Mouse (Mus musculus): ENCODE measurements around the gene Pyy. TPM values are rescaled to one million over a fixed set of nuclear protein-coding genes. Genes with fewer than 3 reads are reported as not detected.

Gene Pyy
- polyA plus RNA-seq (2015; fragmentation: Nextera tagmentation; extraction: Ambion mirVana) = not detected in 2 replicates

DNA sequence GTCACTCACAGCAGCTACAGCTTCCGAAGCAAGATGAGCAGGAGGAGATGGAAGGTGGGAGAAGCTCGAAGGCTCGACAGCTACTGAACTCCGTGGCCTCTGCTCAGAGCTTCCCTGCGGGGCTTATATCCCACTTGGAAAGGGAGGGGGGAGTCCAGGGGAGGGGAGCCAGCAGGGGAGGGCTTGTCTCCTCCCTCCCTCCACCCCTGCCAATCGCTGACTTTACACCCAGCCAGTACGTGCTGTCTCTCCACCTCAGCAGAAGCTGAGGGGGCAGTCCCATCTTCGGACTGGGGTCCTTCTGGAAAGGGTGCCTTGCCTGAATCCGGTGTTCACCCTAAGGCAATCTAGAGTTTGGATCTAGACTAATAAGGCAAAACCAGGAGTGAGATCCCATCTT is at the start of gene Pyy:
Gene Pyy, minus strand, starts transcription at position 101 of the 400 bp plus-strand sequence.

DNA sequence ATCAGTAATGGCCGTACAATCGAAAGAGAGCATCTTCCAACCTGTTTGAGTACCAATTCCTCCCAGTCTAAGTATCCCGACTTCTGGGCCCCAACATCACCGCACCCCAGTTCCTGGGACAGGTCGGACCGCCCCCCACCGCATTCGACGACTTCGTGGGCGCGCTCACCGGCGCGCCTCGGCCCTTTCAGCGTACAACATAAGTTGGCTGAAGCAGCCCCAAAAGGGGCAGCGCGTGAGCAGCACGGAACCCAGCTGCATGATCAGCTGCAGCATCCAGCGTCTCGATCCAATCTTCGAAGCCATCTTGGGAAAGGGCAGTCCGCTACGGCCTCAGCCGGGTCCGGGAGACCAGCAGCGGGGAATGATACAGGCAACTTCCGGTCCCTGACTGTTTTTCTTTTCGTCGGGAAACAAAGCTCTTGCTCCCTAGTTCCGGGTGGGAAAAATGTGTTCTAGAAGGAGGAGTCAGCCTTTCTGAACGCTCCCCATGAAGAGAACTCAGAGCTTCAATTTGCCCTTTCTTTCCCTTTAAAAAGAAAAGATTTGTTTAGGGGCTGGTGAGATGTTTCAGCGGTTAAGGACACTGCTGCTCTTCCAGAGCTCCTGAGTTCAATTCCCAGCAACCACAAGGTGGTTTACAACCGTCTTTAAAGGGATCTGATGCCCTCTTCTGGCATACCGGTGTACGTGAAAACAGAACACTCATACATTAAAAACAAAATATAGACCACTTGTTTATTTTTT is 48.6 kb upstream of the Pyy start, which contains the start of gene Tmem101:
Gene Tmem101, minus strand, starts transcription at position 366 of the 747 bp plus-strand sequence.

DNA sequence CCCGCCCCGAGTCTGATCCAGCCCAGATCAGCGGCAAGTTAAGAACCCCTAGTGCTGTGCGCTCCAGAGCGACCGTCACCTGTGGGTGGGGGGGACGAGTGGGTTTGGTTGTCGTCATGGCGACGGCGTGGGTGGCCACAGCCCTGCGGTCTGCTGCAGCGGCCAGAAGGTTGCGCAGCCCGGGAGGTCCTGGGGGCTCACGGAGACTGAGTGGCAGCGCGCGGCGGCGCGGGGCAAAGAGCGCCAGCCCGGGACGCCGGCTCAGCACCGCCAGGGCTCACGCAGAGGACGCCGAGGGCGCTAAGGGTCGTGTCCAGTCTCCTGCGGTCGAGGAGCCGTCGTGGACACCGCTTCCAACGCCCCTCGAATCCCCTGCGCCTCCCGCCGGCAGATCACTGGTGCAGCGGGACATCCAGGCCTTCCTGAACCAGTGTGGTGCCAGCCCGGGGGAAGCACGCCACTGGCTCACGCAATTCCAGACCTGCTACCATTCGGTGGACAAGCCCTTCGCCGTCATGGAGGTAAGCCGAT is 37.9 kb upstream of the Pyy start, which contains the start of gene Nags:
Gene Nags, plus strand, starts transcription at position 43 of the 531 bp plus-strand sequence.

GRCm38 (mm10) chr11:102101219-102101618 is 6.4 kb downstream of the Pyy start, which contains the start of gene Ppy:
Gene Ppy (minus strand): TSS chr11:102101319.

GRCm38 (mm10) chr11:102087931-102088898 is 19.4 kb downstream of the Pyy start, which contains the start of gene Mpp2:
Gene Mpp2 (minus strand): TSS chr11:102088515.

Other genes with a start within 250 kb of the Pyy start
- gene Meox1, start 213.5 kb downstream of the Pyy start, polyA plus RNA-seq (2015; fragmentation: Nextera tagmentation; extraction: Ambion mirVana) = 2.7 and 2.9 TPM in 2 replicates
- not detected in 2 replicates for gene Sost, start 140.8 kb downstream of the Pyy start, polyA plus RNA-seq (2015; fragmentation: Nextera tagmentation; extraction: Ambion mirVana)
- gene Cfap97d1, start 123.6 kb downstream of the Pyy start, polyA plus RNA-seq (2015; fragmentation: Nextera tagmentation; extraction: Ambion mirVana) = not detected in 2 replicates
- 38.7 and 42.9 TPM in 2 replicates for gene Dusp3, start 120.8 kb downstream of the Pyy start, polyA plus RNA-seq (2015; fragmentation: Nextera tagmentation; extraction: Ambion mirVana)
- gene Mpp3, start 79.4 kb downstream of the Pyy start, polyA plus RNA-seq (2015; fragmentation: Nextera tagmentation; extraction: Ambion mirVana) = 0.78 and 1.0 TPM in 2 replicates
- gene Cd300lg, start 66.3 kb downstream of the Pyy start, polyA plus RNA-seq (2015; fragmentation: Nextera tagmentation; extraction: Ambion mirVana) = 1.5 and 1.9 TPM in 2 replicates
- 2.7 and 3.5 TPM in 2 replicates for gene Mpp2, start 19.3 kb downstream of the Pyy start, polyA plus RNA-seq (2015; fragmentation: Nextera tagmentation; extraction: Ambion mirVana)
- not detected in 2 replicates for gene Ppy, start 6.5 kb downstream of the Pyy start, polyA plus RNA-seq (2015; fragmentation: Nextera tagmentation; extraction: Ambion mirVana)
- 0.08 TPM in 1 of 2 replicates, not detected in the other for gene Nags, start 37.7 kb upstream of the Pyy start, polyA plus RNA-seq (2015; fragmentation: Nextera tagmentation; extraction: Ambion mirVana)
- 14.0 and 15.3 TPM in 2 replicates for gene Tmem101, start 48.6 kb upstream of the Pyy start, polyA plus RNA-seq (2015; fragmentation: Nextera tagmentation; extraction: Ambion mirVana)
- 88.2 and 95.7 TPM in 2 replicates for gene Lsm12, start 77.5 kb upstream of the Pyy start, polyA plus RNA-seq (2015; fragmentation: Nextera tagmentation; extraction: Ambion mirVana)
- gene G6pc3, start 81.8 kb upstream of the Pyy start, polyA plus RNA-seq (2015; fragmentation: Nextera tagmentation; extraction: Ambion mirVana) = 29.1 and 30.1 TPM in 2 replicates
- 27.9 and 31.5 TPM in 2 replicates for gene Hdac5, start 122.3 kb upstream of the Pyy start, polyA plus RNA-seq (2015; fragmentation: Nextera tagmentation; extraction: Ambion mirVana)
- 2.9 and 3.0 TPM in 2 replicates for gene BC030867, start 141.1 kb upstream of the Pyy start, polyA plus RNA-seq (2015; fragmentation: Nextera tagmentation; extraction: Ambion mirVana)
- not detected in 2 replicates for gene Asb16, start 160.9 kb upstream of the Pyy start, polyA plus RNA-seq (2015; fragmentation: Nextera tagmentation; extraction: Ambion mirVana)
- gene Tmub2, start 177.1 kb upstream of the Pyy start, polyA plus RNA-seq (2015; fragmentation: Nextera tagmentation; extraction: Ambion mirVana) = 26.6 and 32.6 TPM in 2 replicates
- gene Atxn7l3, start 188.8 kb upstream of the Pyy start, polyA plus RNA-seq (2015; fragmentation: Nextera tagmentation; extraction: Ambion mirVana) = 7.1 and 7.5 TPM in 2 replicates
- gene Ubtf, start 211.9 kb upstream of the Pyy start, polyA plus RNA-seq (2015; fragmentation: Nextera tagmentation; extraction: Ambion mirVana) = 38.5 and 48.7 TPM in 2 replicates